Mouse (Mus musculus) embryonic facial prominence, embryonic 12.5 days (tissue): ENCODE measurements at regions not wholly inside any gene's neighbourhood (a gene's known extent, or its start where the extent isn't known, plus 50 kb on each side); places are given as distances from the start of the nearest gene placed in this dataset.

Experiments
- ATAC-seq: fragments of 200-750 bp; cut with Nextera tagmentation; 2 replicates; pipeline ENCODE4 v1.8.0; 2017; ENCODE audit not compliant: insufficient number of reproducible peaks, insufficient read depth, low FRiP score, low TSS enrichment
- H3K27ac ChIP-seq: fragments of 300-500 bp; sonication (generic); 2 replicates; pipeline ENCODE4 v1.5.1; 2016; ENCODE audit warnings: mild to moderate bottlenecking
- H3K27me3 ChIP-seq: fragments of 300-500 bp; sonication (generic); 2 replicates; pipeline ENCODE4 v1.6.1; 2016; ENCODE audit warnings: mild to moderate bottlenecking, moderate library complexity
- H3K36me3 ChIP-seq: fragments of 300-500 bp; sonication (generic); 2 replicates; pipeline ENCODE4 v1.6.1; 2016; ENCODE audit warnings: mild to moderate bottlenecking
- H3K4me1 ChIP-seq: fragments of 300-500 bp; sonication (generic); 2 replicates; pipeline ENCODE4 v1.6.1; 2016
- H3K4me2 ChIP-seq: fragments of 300-500 bp; sonication (generic); replicated peaks from 2 replicates; pipeline ENCODE4 v1.6.1; 2016; ENCODE audit warnings: mild to moderate bottlenecking, moderate library complexity
- H3K4me3 ChIP-seq: fragments of 300-500 bp; sonication (generic); 2 replicates; pipeline ENCODE4 v1.5.1; 2016; ENCODE audit warnings: mild to moderate bottlenecking
- H3K9ac ChIP-seq: fragments of 300-500 bp; sonication (generic); 2 replicates; pipeline ENCODE4 v1.6.1; 2016; ENCODE audit warnings: mild to moderate bottlenecking, moderate library complexity
- H3K9me3 ChIP-seq: fragments of 300-500 bp; sonication (generic); 2 replicates; pipeline ENCODE4 v1.6.1; 2016; ENCODE audit warnings: mild to moderate bottlenecking, moderate library complexity
- WGBS: fragments of 180-500 bp; shearing (Covaris S2); methylation state at CpG from one replicate; pipeline ENCODE4 v1.1.7; 2016; 5-methylcytosine and 5-hydroxymethylcytosine counted together

GRCm38 (mm10) chr5:33529771-33530170 is 96.0 kb upstream of the Nkx1-1 start:
- no peaks in the 10 kb centered on the region for H3K9me3 ChIP-seq
- WGBS, result 27% methylated on average over 13 of the region's 13 CpGs
- no peaks in the 10 kb centered on the region for H3K36me3 ChIP-seq
- H3K9ac ChIP-seq, result no peak overlapping the region
- no peak overlapping the region for H3K27ac ChIP-seq
- no peak overlapping the region for H3K4me3 ChIP-seq
- no peak overlapping the region for H3K4me2 ChIP-seq
- no peak for ATAC-seq
- H3K4me1 ChIP-seq, result peaks cover 11% of the 10 kb centered on the region; the same call in 1 of the 2 replicates
- H3K27me3 ChIP-seq, result peaks cover 32% of the 10 kb centered on the region

DNA sequence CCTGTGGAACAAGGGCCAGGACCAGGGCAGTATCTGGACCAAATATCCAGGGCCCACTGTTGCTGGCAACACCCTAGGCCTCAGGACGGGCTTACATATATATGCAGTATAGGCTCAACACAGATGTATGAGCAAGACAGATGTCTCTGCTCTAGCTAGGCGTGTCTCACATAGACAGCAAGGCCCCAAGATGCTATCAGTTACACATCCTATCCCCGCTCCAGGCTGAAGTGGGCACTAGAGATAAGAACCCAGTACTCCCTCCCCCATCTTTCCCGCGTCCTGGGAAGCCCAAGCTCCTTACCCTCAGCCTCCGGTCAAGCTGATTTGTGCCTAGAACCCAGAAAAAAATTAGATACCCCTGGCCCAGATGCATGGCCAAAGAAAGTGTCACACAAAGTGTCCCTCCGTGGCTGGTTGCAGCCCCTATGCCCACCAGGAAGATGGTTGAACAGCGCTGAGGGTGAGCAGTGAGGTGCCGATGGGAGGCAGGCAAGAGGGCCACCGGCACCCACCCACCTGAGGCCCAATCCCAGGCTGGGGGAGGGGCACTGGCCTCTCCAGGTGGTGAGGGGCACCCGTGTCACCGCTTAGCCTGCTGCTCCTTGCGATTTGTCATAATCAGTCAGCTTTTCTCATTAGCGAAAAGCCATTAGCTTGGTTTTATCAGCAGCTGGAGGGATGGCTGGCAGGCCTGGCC is 95.3 kb upstream of the Nkx1-1 start:
- H3K27ac ChIP-seq, result no peak overlapping the region
- WGBS, result 59% methylated on average over 14 of the region's 14 CpGs
- no peak overlapping the region for H3K9ac ChIP-seq
- H3K9me3 ChIP-seq, result no peaks in the 10 kb centered on the region
- peaks cover 25% of the 10 kb centered on the region for H3K27me3 ChIP-seq
- no peaks in the 10 kb centered on the region for H3K36me3 ChIP-seq
- H3K4me3 ChIP-seq, result no peak overlapping the region
- peaks cover 6% of the 10 kb centered on the region; the same call in 1 of the 2 replicates for H3K4me1 ChIP-seq
- no peak for ATAC-seq
- H3K4me2 ChIP-seq, result no peak overlapping the region

DNA sequence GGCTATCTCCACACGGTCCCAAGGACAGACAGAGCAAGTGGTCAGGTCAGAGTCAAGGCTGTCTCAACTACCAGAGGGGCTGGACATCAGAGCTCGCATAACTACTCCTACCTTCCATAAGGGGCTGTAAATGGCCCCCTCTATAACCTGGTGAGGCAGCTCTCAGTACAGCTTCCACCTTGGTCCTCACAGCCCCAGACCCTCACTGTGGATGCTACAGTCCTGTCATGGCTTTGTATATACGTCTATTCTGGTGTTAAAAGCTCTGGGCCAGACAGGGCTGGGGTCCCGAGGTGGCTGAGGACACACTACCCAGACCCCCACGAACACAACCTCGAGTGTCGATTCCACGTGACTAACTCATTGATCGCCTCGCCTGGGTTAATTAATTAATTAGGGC is 94.0 kb upstream of the Nkx1-1 start:
- no peaks in the 10 kb centered on the region for H3K9me3 ChIP-seq
- H3K27me3 ChIP-seq, result peaks cover 14% of the 10 kb centered on the region
- H3K36me3 ChIP-seq, result no peaks in the 10 kb centered on the region
- H3K27ac ChIP-seq, result no peak overlapping the region
- H3K4me3 ChIP-seq, result no peak overlapping the region
- H3K4me2 ChIP-seq, result no peak overlapping the region
- no peak overlapping the region for H3K9ac ChIP-seq
- H3K4me1 ChIP-seq, result peaks cover 6% of the 10 kb centered on the region; the same call in 1 of the 2 replicates
- WGBS, result 67% methylated on average over 10 of the region's 10 CpGs
- no peak for ATAC-seq

GRCm38 (mm10) chr5:33527316-33527715 is 93.5 kb upstream of the Nkx1-1 start:
- H3K4me3 ChIP-seq, result no peak overlapping the region
- H3K27me3 ChIP-seq, result peaks cover 14% of the 10 kb centered on the region

DNA sequence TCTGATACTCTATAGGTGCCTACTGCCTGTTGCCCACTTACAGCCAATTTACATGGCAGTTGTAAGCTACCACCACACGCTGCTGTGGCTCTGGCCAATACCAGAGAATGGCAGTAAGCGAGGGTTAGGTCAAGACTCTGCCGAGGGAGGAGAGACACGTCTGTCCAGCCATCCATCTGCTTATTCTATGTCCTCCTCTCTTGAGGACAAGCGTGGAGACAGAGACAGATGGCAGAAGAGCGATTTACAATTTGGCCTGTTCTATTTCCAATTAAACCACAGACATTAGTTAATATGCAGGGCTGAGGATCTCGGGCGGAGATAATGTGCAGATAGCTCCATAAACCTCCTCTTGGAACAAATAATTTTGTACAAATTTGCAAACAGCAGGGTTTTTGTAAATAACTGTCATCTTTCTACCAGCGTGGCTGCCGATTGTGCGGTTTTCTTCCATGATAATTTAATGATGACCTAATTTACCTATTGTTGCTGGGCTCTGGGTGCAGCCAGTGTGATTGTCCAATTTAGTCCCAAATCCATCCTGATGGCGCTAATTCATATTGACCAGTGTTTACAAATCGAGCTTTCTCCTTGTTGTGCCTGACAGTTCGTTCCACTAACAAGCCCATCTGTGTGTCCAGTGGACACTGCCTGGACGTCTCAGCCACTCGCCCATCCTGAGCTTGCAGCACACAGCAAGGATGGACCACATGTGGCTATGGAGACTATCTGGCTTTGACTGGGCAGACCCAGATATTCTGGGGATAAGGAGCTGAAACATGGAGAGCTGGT is 88.4 kb upstream of the Nkx1-1 start:
- no peak overlapping the region for H3K4me2 ChIP-seq
- no peak for ATAC-seq
- no peaks in the 10 kb centered on the region for H3K36me3 ChIP-seq
- peaks cover 6% of the 10 kb centered on the region; the same call in 1 of the 2 replicates for H3K4me1 ChIP-seq
- no peaks in the 10 kb centered on the region for H3K9me3 ChIP-seq
- no peak overlapping the region for H3K9ac ChIP-seq
- no peak overlapping the region for H3K4me3 ChIP-seq
- H3K27me3 ChIP-seq, result 0 out of 2 replicates have a peak, but pooled peaks cover 4% of the 10 kb centered on the region
- no peak overlapping the region for H3K27ac ChIP-seq
- 88% methylated on average over 16 of the region's 16 CpGs for WGBS

More at GRCm38 (mm10) chr5:33527316-33527715, 93.5 kb upstream of the Nkx1-1 start:
- no peak for ATAC-seq
- Histone ChIP-seq H3K4me2 (no peak overlapping the region), H3K4me1 (peaks cover 6% of the 10 kb centered on the region; the same call in 1 of the 2 replicates), H3K9ac (no peak overlapping the region), H3K27ac (no peak overlapping the region), H3K36me3 (no peaks in the 10 kb centered on the region), H3K9me3 (no peaks in the 10 kb centered on the region)
- WGBS, result 84% methylated on average over 8 of the region's 8 CpGs

DNA sequence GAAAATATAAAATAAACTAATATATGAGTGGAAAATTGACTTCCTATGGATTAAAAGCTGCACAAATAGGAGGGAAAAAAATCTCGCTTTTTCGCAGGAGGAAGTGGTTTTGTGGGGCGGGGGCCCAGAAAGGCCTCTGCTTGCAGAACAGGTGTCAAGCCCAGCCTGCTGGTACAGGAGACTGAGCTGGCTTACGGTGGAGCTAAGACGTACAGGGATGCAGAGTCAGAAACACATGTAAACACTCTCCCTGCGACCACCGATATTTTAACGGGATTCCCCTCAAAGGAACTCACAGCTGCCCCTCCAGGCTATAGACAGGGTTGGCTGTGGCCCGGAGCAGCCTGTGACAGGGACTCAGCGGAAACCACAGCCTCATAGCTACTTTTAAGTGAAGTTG is 87.1 kb upstream of the Nkx1-1 start:
- no peak overlapping the region for H3K4me2 ChIP-seq
- no peaks in the 10 kb centered on the region for H3K9me3 ChIP-seq
- no peak for ATAC-seq
- 0 out of 2 replicates have a peak, but pooled peaks cover 4% of the 10 kb centered on the region for H3K27me3 ChIP-seq
- no peaks in the 10 kb centered on the region for H3K36me3 ChIP-seq
- H3K27ac ChIP-seq, result no peak overlapping the region
- no peak overlapping the region for H3K9ac ChIP-seq
- peaks cover 6% of the 10 kb centered on the region; the same call in 1 of the 2 replicates for H3K4me1 ChIP-seq
- 64% methylated on average over 10 of the region's 10 CpGs for WGBS
- no peak overlapping the region for H3K4me3 ChIP-seq

GRCm38 (mm10) chr5:33519394-33519793 is 85.6 kb upstream of the Nkx1-1 start:
- peaks cover 6% of the 10 kb centered on the region; the same call in 1 of the 2 replicates for H3K4me1 ChIP-seq
- WGBS, result 69% methylated on average over 3 of the region's 3 CpGs
- H3K9ac ChIP-seq, result no peak overlapping the region
- H3K4me2 ChIP-seq, result no peak overlapping the region
- no peaks in the 10 kb centered on the region for H3K9me3 ChIP-seq
- H3K4me3 ChIP-seq, result no peak overlapping the region
- no peaks in the 10 kb centered on the region for H3K36me3 ChIP-seq
- no peak overlapping the region for H3K27ac ChIP-seq
- H3K27me3 ChIP-seq, result peaks cover 7% of the 10 kb centered on the region; the same call in 1 of the 2 replicates
- ATAC-seq, result no peak

- Histone ChIP-seq H3K4me1 (peaks cover 6% of the 10 kb centered on the region; the same call in 1 of the 2 replicates), H3K27ac (no peak overlapping the region), H3K9ac (no peak overlapping the region), H3K27me3 (peaks cover 11% of the 10 kb centered on the region), H3K36me3 (no peaks in the 10 kb centered on the region), H3K4me3 (no peak overlapping the region), H3K4me2 (no peak overlapping the region), H3K9me3 (no peaks in the 10 kb centered on the region)
- WGBS, result 30% methylated on average over 6 of the region's 6 CpGs
- ATAC-seq, result 0 out of 2 replicates have a peak, but pooled peaks have one; percentile 64
Observed at GRCm38 (mm10) chr5:33518860-33519259, 85.1 kb upstream of the Nkx1-1 start.

DNA sequence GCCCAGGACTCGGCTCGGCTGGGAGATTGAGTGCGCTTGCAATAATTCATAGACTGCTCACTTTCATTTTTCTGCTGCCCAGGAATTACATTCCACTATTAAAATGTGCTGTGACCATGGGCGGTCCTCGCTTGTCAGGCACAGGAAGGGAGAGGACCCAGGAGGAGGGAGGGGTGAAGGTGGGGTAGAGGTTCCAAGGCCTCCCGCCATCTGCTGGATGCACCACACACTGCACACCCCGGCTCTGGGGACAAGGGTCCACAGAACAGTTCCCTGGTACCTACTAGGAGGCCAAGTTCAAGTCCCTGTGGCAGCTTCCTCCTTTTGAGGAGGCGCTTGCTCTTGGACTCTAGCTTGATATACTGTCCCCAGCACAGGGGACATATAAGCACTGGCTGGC is 83.8 kb upstream of the Nkx1-1 start:
- no peak overlapping the region for H3K4me3 ChIP-seq
- no peak overlapping the region for H3K27ac ChIP-seq
- peaks cover 22% of the 10 kb centered on the region for H3K27me3 ChIP-seq
- H3K9me3 ChIP-seq, result no peaks in the 10 kb centered on the region
- peaks cover 8% of the 10 kb centered on the region; the same call in 1 of the 2 replicates for H3K4me1 ChIP-seq
- WGBS, result 65% methylated on average over 8 of the region's 8 CpGs
- H3K9ac ChIP-seq, result no peak overlapping the region
- H3K36me3 ChIP-seq, result no peaks in the 10 kb centered on the region
- ATAC-seq, result no peak
- H3K4me2 ChIP-seq, result no peak overlapping the region

- H3K4me2 ChIP-seq, result no peak overlapping the region
Observed at GRCm38 (mm10) chr5:33516211-33516610, 82.4 kb upstream of the Nkx1-1 start.

DNA sequence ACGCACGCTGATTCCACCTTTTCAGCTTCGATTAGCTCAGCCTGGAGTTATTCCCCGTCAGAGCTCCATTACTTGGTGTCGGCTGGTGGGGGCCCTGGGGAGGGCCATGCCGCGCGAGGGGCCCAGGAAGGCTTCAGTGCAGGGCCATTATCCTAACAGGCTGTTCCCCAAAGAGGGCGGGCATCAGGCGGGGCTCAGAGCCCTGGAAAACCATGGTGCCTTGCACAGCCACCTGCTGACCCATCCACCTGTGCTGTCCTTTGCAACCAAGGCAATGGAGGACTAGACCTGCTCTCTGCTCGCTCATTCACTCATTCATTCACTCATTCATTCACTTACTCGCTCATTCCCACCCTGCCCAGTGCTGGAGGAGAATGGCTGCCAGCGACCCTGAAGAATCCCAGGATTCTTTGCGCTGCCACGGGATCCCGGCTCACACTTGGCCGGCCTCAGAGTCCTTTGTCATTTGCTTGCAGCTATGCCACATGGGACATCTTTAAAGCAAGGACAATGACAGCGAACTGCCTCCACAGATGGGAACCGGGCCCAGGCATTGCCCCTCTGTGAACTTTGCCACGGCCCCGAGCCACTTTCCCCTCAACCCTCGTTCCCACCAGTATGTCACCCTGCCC is 78.6 kb upstream of the Nkx1-1 start:
- H3K27me3 ChIP-seq, result peaks cover 47% of the 10 kb centered on the region
- no peak overlapping the region for H3K9ac ChIP-seq
- no peak overlapping the region for H3K27ac ChIP-seq
- no peak overlapping the region for H3K4me3 ChIP-seq
- 33% methylated on average over 22 of the region's 22 CpGs for WGBS
- peak overlapping the region; percentile 39 for H3K4me2 ChIP-seq
- peaks cover 10% of the 10 kb centered on the region for H3K4me1 ChIP-seq
- no peak; the same call in 1 of the 2 replicates for ATAC-seq
- no peaks in the 10 kb centered on the region for H3K9me3 ChIP-seq
- H3K36me3 ChIP-seq, result no peaks in the 10 kb centered on the region

More at GRCm38 (mm10) chr5:33516211-33516610, 82.4 kb upstream of the Nkx1-1 start:
- no peak overlapping the region for H3K9ac ChIP-seq
- H3K27me3 ChIP-seq, result peaks cover 34% of the 10 kb centered on the region
- no peak for ATAC-seq
- no peaks in the 10 kb centered on the region for H3K36me3 ChIP-seq
- H3K9me3 ChIP-seq, result no peaks in the 10 kb centered on the region
- H3K27ac ChIP-seq, result no peak overlapping the region
- H3K4me3 ChIP-seq, result no peak overlapping the region
- H3K4me1 ChIP-seq, result peaks cover 16% of the 10 kb centered on the region
- 81% methylated on average over 3 of the region's 3 CpGs for WGBS
